Mouse (Mus musculus) lung, postnatal 0 days (tissue): ENCODE measurements around the gene Klhdc9. TPM values are rescaled to one million over a fixed set of nuclear protein-coding genes. Genes with fewer than 3 reads are reported as not detected.

Source experiments
- ATAC-seq: fragments of 200-750 bp; cut with Nextera tagmentation; 2 replicates; pipeline ENCODE4 v1.8.0; 2017; ENCODE audit warnings: moderate library complexity
- DNase-seq: peaks from one replicate; pipeline ENCODE4 v3.0.0-alpha.2; 2016; ENCODE audit warnings: low spot score
- H3K27ac ChIP-seq: fragments of 300-500 bp; sonication (generic); 2 replicates; pipeline ENCODE4 v1.5.1; 2014; ENCODE audit warnings: antibody characterized with exemption, mild to moderate bottlenecking, low read length, mixed read lengths
- H3K27me3 ChIP-seq: fragments of 300-500 bp; sonication (generic); replicated peaks from 2 replicates; pipeline ENCODE4 v1.6.1; 2014; ENCODE audit warnings: low read length, mixed read lengths; ENCODE audit not compliant: insufficient read depth
- H3K36me3 ChIP-seq: fragments of 300-500 bp; sonication (generic); 2 replicates; pipeline ENCODE4 v1.6.1; 2014; ENCODE audit warnings: low read length, mixed read lengths; ENCODE audit not compliant: insufficient read depth
- H3K4me1 ChIP-seq: fragments of 300-500 bp; sonication (generic); 2 replicates; pipeline ENCODE4 v1.6.1; 2014; ENCODE audit warnings: antibody characterized with exemption, low read depth, low read length, mixed read lengths; ENCODE audit not compliant: insufficient read depth
- H3K4me2 ChIP-seq: fragments of 300-500 bp; sonication (generic); replicated peaks from 2 replicates; pipeline ENCODE4 v1.6.1; 2014; ENCODE audit warnings: low read depth, mild to moderate bottlenecking, low read length, moderate library complexity, mixed read lengths
- H3K4me3 ChIP-seq: fragments of 300-500 bp; sonication (generic); 2 replicates; pipeline ENCODE4 v1.5.1; 2014; ENCODE audit warnings: low read depth, low read length
- H3K9ac ChIP-seq: fragments of 300-500 bp; sonication (generic); replicated peaks from 2 replicates; pipeline ENCODE4 v1.6.1; 2014; ENCODE audit warnings: low read depth, mild to moderate bottlenecking
- H3K9me3 ChIP-seq: fragments of 300-500 bp; sonication (generic); 2 replicates; pipeline ENCODE4 v1.6.1; 2016; ENCODE audit warnings: low read length, mixed read lengths
- CTCF ChIP-seq: IDR thresholded peaks from 2 replicates; pipeline ENCODE4 v1.5.1; 2016; ENCODE audit warnings: antibody characterized with exemption, mild to moderate bottlenecking
- EP300 ChIP-seq: IDR thresholded peaks from 2 replicates; pipeline ENCODE4 v1.6.1; 2016; ENCODE audit warnings: antibody characterized with exemption, mild to moderate bottlenecking, control low read depth
- WGBS: fragments of 180-500 bp; shearing (Covaris S2); extraction: QIAGEN DNeasy Blood & Tissue Kit; methylation state at CpG from one replicate; pipeline ENCODE4 v1.1.7; 2014; 5-methylcytosine and 5-hydroxymethylcytosine counted together
- polyA plus RNA-seq: library from polyadenylated mRNA; unstranded; fragments of >200 nt; fragmentation: Nextera tagmentation; extraction: Ambion mirVana; gene quantifications from 2 replicates; pipeline ENCODE4 v1.2.1, GENCODE M21; 2015

Gene Klhdc9
- polyA plus RNA-seq, 1 experiment from 2014 or later = 4.0 TPM

- peak; percentile 59 for DNase-seq
- H3K9me3 ChIP-seq = no peaks in the 10 kb centered on the region
- no peak within 1 kb of the TSS; the same call in 1 of the 2 replicates for H3K4me3 ChIP-seq
- TF ChIP-seq EP300 (no peak), CTCF (no peak)
- no peaks in the 10 kb centered on the region for H3K27me3 ChIP-seq
- H3K4me1 ChIP-seq = no peaks in the 10 kb centered on the region
- H3K27ac ChIP-seq = peak within 1 kb of the TSS; percentile 44; the same call in 1 of the 2 replicates
- H3K9ac ChIP-seq = no peak within 1 kb of the TSS
- ATAC-seq = peak; percentile 59
- no peaks in the 10 kb centered on the region for H3K36me3 ChIP-seq
- 70% methylated on average over 15 of the region's 15 CpGs for WGBS
- H3K4me2 ChIP-seq = no peak within 1 kb of the TSS
Observed at GRCm38 (mm10) chr1:171388376-171389102, 27.9 kb upstream of the Klhdc9 start, which contains the start of gene Arhgap30. Gene Arhgap30, plus strand, starts transcription at chr1:171388954.

DNA sequence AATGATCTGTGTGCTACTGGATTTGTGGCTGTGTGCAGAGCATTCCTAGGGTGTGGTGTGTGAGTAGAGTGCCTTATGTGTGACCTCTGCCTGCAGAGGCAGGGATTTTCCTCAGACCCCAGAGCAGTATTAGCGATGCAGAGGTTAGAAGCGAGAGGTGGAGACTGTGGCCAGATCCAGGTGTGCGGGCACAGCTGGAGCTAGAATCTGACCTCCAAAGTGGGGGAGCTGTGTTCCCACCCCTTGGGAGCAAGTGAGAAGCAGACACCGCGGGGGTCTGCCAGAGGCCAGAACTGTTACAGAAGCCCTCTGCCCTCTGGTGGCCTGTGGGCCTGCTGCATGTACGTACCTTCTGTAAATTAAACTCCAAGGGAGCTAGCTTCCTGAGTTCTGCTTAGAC lies 26.5 kb upstream of the Klhdc9 start:
- H3K4me3 ChIP-seq = no peak overlapping the region

GRCm38 (mm10) chr1:171385171-171385570 lies 24.6 kb upstream of the Klhdc9 start:
- H3K4me3 ChIP-seq = no peak overlapping the region
- no peaks in the 10 kb centered on the region for H3K36me3 ChIP-seq
- H3K4me2 ChIP-seq = no peak overlapping the region
- H3K27ac ChIP-seq = no peak overlapping the region
- H3K9me3 ChIP-seq = no peaks in the 10 kb centered on the region
- H3K9ac ChIP-seq = no peak overlapping the region
- WGBS = 60% methylated on average over 9 of the region's 9 CpGs
- no peaks in the 10 kb centered on the region for H3K27me3 ChIP-seq
- H3K4me1 ChIP-seq = no peaks in the 10 kb centered on the region
- DNase-seq (no peak), ATAC-seq (no peak)
- TF ChIP-seq EP300 (no peak), CTCF (peak; percentile 22; the same call in 1 of the 2 replicates)

More for the DNA sequence above, 26.5 kb upstream of the Klhdc9 start:
- peak; percentile 57 for TF ChIP-seq CTCF
- TF ChIP-seq EP300 = no peak
- H3K9me3 ChIP-seq = no peaks in the 10 kb centered on the region
- H3K27me3 ChIP-seq = no peaks in the 10 kb centered on the region
- H3K4me1 ChIP-seq = no peaks in the 10 kb centered on the region
- no peaks in the 10 kb centered on the region for H3K36me3 ChIP-seq
- ATAC-seq (no peak), DNase-seq (no peak)
- no peak overlapping the region for H3K4me2 ChIP-seq
- no peak overlapping the region for H3K9ac ChIP-seq
- 26% methylated on average over 6 of the region's 6 CpGs for WGBS
- no peak overlapping the region for H3K27ac ChIP-seq

DNA sequence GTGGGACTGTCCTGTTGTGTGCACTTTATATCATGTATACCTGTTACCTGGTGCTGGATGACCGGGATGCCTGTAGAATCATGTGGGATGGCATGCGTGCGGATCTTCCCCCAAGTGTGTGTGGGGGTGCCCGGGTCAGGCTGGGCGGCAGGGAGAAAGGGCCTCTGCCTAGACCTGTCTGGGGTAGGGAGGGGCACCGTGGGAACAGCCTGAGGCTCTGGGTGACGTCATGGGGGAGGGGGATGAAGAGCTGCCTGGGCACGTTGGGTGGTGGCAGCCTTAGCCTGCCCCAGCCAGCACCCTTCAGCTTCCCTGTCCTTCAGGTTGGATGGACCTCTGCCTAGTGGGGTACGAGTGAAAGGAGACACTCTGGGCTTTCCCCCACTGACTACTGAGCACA lies 23.8 kb upstream of the Klhdc9 start:
- H3K27me3 ChIP-seq = no peaks in the 10 kb centered on the region
- ATAC-seq (no peak), DNase-seq (no peak)
- H3K4me1 ChIP-seq = no peaks in the 10 kb centered on the region
- TF ChIP-seq EP300 = no peak
- no peak for TF ChIP-seq CTCF
- no peak overlapping the region for H3K4me3 ChIP-seq
- no peak overlapping the region for H3K4me2 ChIP-seq
- no peak overlapping the region for H3K9ac ChIP-seq
- WGBS = 54% methylated on average over 9 of the region's 9 CpGs
- H3K9me3 ChIP-seq = no peaks in the 10 kb centered on the region
- H3K36me3 ChIP-seq = no peaks in the 10 kb centered on the region
- no peak overlapping the region for H3K27ac ChIP-seq

- H3K4me2 ChIP-seq = no peak overlapping the region
- ATAC-seq (no peak), DNase-seq (no peak)
- no peaks in the 10 kb centered on the region for H3K4me1 ChIP-seq
- WGBS = 71% methylated on average over 11 of the region's 11 CpGs
- H3K9me3 ChIP-seq = no peaks in the 10 kb centered on the region
- no peaks in the 10 kb centered on the region for H3K27me3 ChIP-seq
- H3K36me3 ChIP-seq = no peaks in the 10 kb centered on the region
- no peak overlapping the region for H3K9ac ChIP-seq
- H3K4me3 ChIP-seq = no peak overlapping the region
- TF ChIP-seq CTCF = peak; percentile 21; the same call in 1 of the 2 replicates
- TF ChIP-seq EP300 = no peak
- no peak overlapping the region for H3K27ac ChIP-seq
Observed at GRCm38 (mm10) chr1:171382096-171382620, 21.6 kb upstream of the Klhdc9 start.

DNA sequence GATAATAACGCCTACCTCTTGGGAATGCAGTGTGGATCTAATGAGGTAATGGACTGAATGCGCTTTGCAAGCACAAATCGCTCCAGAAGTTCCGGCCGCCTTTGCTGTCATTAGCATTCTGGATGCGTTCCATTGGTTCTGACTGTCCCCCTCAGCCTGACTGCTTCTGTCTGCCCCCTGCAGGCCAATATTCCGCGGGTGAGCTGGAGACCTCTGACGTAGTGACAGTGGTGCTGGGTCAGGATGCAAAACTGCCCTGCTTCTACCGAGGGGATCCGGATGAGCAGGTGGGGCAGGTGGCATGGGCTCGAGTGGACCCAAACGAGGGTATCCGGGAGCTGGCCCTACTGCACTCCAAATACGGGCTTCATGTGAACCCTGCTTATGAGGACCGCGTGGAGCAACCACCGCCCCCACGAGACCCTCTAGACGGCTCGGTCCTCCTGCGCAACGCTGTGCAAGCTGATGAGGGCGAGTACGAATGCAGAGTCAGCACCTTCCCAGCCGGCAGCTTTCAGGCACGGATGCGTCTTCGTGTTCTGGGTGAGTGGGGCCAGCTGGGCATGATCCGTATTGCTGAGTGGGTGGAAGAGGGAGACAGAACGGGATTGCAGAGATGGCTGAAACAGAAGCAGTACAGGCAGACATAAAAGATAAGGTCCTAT lies 19.5 kb upstream of the Klhdc9 start:
- peak; percentile 90 for TF ChIP-seq CTCF
- TF ChIP-seq EP300 = no peak
- Histone ChIP-seq H3K4me1 (no peaks in the 10 kb centered on the region), H3K27me3 (no peaks in the 10 kb centered on the region), H3K4me2 (peak overlapping the region; percentile 29), H3K36me3 (no peaks in the 10 kb centered on the region), H3K4me3 (no peak overlapping the region), H3K27ac (no peak overlapping the region), H3K9ac (no peak overlapping the region), H3K9me3 (no peaks in the 10 kb centered on the region)
- 5% methylated on average over 31 of the region's 31 CpGs for WGBS
- peak; percentile 50 for ATAC-seq
- peak; percentile 91 for DNase-seq
